Mouse (Mus musculus): ENCODE measurements around the gene Nhlrc1. TPM values are rescaled to one million over a fixed set of nuclear protein-coding genes. Genes with fewer than 3 reads are reported as not detected.

The Nhlrc1 gene
- polyA plus RNA-seq (2014; fragmentation: Nextera tagmentation; extraction: Ambion mirVana), result 15.3 and 20.7 TPM in 2 replicates

DNA sequence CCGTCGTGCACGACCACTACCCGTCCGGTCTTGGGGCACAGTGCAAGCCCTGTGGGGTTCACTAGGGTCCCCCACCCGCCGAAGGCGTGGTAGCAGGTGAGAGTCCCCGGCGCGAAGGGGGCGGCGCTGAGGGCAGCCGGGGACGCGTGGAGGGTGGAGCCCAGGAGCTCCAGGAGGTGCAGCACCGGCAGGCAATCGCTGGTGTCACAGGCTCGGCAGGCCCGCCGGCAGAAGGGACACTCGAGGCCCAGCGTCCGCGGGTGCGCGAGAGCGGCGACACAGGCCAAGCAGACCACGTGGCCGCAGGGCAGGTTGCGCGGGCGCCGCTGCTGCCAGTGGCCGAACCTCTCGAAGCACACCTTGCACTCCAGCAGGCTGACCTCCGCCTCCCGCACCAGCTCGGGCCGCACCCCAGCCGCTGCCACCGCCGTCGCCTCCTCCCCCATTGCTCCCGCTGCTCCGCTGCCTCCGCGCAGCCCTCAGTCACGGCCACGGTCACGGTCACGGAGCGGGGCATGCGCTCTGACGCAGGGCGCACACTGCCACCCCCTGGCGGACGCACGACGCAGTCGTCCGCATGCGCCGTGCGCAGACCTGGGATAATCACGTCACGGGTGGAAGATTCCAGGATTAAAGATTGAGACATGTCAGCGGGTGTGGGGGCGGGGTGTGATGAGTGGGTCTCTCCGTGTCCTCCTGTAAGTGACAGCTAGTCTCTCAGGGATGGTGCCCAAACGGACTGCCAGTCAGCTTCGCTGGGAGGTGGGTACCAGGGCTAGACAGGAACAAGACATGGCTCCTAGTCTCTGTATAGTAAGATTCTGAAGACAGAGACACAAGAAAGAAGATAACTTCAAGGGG lies at the start of gene Nhlrc1:
Nhlrc1 (minus strand) TSS at position 517 of the 861 bp plus-strand sequence.
- Histone ChIP-seq H3K36me3 (replicated peaks; ENCODE audit: control insufficient read depth, insufficient read depth) (no peaks in the 10 kb centered on the region), H3K4me3 (replicated peaks; ENCODE audit: low read length) (peak within 1 kb of the TSS; percentile 60), H3K4me2 (replicated peaks) (peak within 1 kb of the TSS; percentile 98), H3K9ac (peak within 1 kb of the TSS; percentile 59), H3K9me3 (ENCODE audit: control insufficient read depth, low read length) (peaks cover 23% of the 10 kb centered on the region), H3K27ac (no peak within 1 kb of the TSS), H3K4me1 (replicated peaks; ENCODE audit: control insufficient read depth, insufficient read depth, low read length) (0 out of 2 replicates have a peak, but pooled peaks cover 4% of the 10 kb centered on the region), H3K27me3 (ENCODE audit: control insufficient read depth, insufficient read depth, low read length) (no peaks in the 10 kb centered on the region)
- ATAC-seq (ENCODE audit: low FRiP score) (peak; percentile 86), DNase-seq (ENCODE audit: low spot score) (peak; percentile 82)
- 4% methylated on average over 71 of the region's 73 CpGs for WGBS

DNA sequence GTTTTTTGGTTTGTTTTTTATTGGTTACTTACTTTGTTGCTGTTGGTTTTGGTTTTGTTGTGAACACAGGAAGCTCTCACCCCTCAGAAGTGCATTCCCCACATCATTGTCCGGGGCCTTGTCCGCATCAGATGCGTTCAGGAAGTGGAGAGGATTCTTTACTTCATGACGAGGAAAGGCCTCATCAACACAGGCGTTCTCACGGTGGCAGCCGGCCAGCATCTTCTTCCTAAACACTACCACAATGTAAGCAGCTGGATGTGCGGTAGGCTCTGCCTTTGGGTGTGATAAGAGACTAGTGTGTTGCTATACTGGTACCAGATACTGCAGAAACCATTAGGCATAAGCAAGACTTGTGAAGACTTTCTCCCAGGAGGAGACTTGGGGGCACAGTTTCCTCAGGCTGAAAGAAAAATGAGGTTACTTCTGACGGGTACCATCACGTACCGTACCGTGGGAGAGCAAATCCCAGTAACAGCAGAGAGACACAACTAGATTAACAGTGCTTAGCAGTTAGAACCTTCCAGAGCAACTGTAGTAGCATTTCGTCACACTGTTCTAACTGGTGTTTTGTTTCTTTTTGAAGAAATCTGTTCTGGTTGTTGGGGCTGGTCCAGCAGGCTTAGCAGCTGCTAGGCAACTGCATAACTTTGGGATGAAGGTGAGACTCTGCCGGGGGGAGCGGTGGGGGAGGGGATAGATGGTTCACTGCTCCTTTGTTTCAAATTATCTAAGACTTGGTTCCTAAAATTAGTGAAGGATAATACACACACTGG lies 49.5 kb upstream of the Nhlrc1 start:
- H3K4me3 ChIP-seq (replicated peaks; ENCODE audit: low read length), result no peak overlapping the region
- WGBS, result 83% methylated on average over 15 of the region's 15 CpGs
- H3K27ac ChIP-seq, result no peak overlapping the region
- no peak overlapping the region for H3K4me2 ChIP-seq (replicated peaks)
- no peak overlapping the region for H3K9ac ChIP-seq
- no peaks in the 10 kb centered on the region for H3K9me3 ChIP-seq (ENCODE audit: control insufficient read depth, low read length)
- no peaks in the 10 kb centered on the region for H3K27me3 ChIP-seq (ENCODE audit: control insufficient read depth, insufficient read depth, low read length)
- H3K36me3 ChIP-seq (replicated peaks; ENCODE audit: control insufficient read depth, insufficient read depth), result peaks cover 93% of the 10 kb centered on the region
- DNase-seq (ENCODE audit: low spot score) (no peak), ATAC-seq (ENCODE audit: low FRiP score) (no peak)
- H3K4me1 ChIP-seq (replicated peaks; ENCODE audit: control insufficient read depth, insufficient read depth, low read length), result no peaks in the 10 kb centered on the region

GRCm38 (mm10) chr13:47062756-47063155 lies 48.1 kb upstream of the Nhlrc1 start:
- Histone ChIP-seq H3K9me3 (ENCODE audit: control insufficient read depth, low read length) (no peaks in the 10 kb centered on the region), H3K36me3 (replicated peaks; ENCODE audit: control insufficient read depth, insufficient read depth) (peaks cover 89% of the 10 kb centered on the region), H3K4me2 (replicated peaks) (no peak overlapping the region), H3K9ac (no peak overlapping the region), H3K4me3 (replicated peaks; ENCODE audit: low read length) (no peak overlapping the region), H3K4me1 (replicated peaks; ENCODE audit: control insufficient read depth, insufficient read depth, low read length) (no peaks in the 10 kb centered on the region), H3K27ac (no peak overlapping the region), H3K27me3 (ENCODE audit: control insufficient read depth, insufficient read depth, low read length) (no peaks in the 10 kb centered on the region)
- ATAC-seq (ENCODE audit: low FRiP score) (no peak), DNase-seq (ENCODE audit: low spot score) (no peak)
- 95% methylated on average over 17 of the region's 17 CpGs for WGBS

DNA sequence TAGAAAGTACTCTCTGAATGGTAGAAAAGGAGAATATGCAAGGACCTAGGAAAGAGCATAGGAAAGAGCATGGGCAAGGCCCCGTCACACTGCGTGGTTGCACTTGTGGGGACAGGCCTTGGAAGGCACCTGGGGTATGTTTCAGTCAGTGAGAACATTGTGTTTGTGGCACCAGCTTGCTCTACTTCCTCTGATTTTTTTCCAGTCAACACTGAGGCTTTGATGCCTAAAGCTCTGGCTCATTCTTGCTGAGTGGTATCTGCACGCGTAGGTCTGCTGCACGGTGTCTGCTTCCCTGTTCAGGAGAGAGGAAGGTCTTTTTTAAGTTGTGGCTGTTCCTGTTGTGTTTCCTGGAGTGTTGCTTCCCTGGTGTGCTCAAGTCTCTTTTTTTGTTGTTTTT lies 42.1 kb upstream of the Nhlrc1 start:
- no peak overlapping the region for H3K4me2 ChIP-seq (replicated peaks)
- no peak overlapping the region for H3K4me3 ChIP-seq (replicated peaks; ENCODE audit: low read length)
- no peak overlapping the region for H3K9ac ChIP-seq
- no peaks in the 10 kb centered on the region for H3K4me1 ChIP-seq (replicated peaks; ENCODE audit: control insufficient read depth, insufficient read depth, low read length)
- H3K36me3 ChIP-seq (replicated peaks; ENCODE audit: control insufficient read depth, insufficient read depth), result peaks cover 82% of the 10 kb centered on the region
- 96% methylated on average over 5 of the region's 5 CpGs for WGBS
- no peaks in the 10 kb centered on the region for H3K9me3 ChIP-seq (ENCODE audit: control insufficient read depth, low read length)
- no peak overlapping the region for H3K27ac ChIP-seq
- no peak for ATAC-seq (ENCODE audit: low FRiP score)
- H3K27me3 ChIP-seq (ENCODE audit: control insufficient read depth, insufficient read depth, low read length), result no peaks in the 10 kb centered on the region
- DNase-seq (ENCODE audit: low spot score), result no peak

DNA sequence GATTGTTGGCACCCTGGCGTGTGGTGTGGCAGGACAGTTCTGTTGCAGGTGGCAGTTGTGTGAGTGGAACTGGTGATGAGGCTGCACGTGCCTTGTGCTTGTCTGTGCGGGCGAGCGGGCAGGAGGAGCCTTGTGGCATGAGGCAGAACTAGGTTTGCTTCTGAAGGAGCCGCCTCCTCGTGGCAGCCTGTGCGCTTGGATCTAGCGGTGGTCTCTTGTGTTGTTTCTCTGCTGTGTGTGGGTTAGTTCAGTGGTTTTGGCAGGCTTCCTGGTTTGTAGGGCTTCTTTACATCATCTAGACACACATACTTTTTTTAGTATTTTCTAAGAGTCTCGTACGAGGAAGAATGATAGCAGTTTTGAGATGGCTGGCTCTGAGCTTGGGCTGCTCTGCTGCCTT lies 41.5 kb upstream of the Nhlrc1 start:
- Histone ChIP-seq H3K4me2 (replicated peaks) (no peak overlapping the region), H3K36me3 (replicated peaks; ENCODE audit: control insufficient read depth, insufficient read depth) (peaks cover 82% of the 10 kb centered on the region), H3K27ac (no peak overlapping the region), H3K27me3 (ENCODE audit: control insufficient read depth, insufficient read depth, low read length) (no peaks in the 10 kb centered on the region), H3K9ac (no peak overlapping the region), H3K9me3 (ENCODE audit: control insufficient read depth, low read length) (no peaks in the 10 kb centered on the region), H3K4me3 (replicated peaks; ENCODE audit: low read length) (no peak overlapping the region), H3K4me1 (replicated peaks; ENCODE audit: control insufficient read depth, insufficient read depth, low read length) (no peaks in the 10 kb centered on the region)
- 93% methylated on average over 11 of the region's 11 CpGs for WGBS
- DNase-seq (ENCODE audit: low spot score) (no peak), ATAC-seq (ENCODE audit: low FRiP score) (no peak)

DNA sequence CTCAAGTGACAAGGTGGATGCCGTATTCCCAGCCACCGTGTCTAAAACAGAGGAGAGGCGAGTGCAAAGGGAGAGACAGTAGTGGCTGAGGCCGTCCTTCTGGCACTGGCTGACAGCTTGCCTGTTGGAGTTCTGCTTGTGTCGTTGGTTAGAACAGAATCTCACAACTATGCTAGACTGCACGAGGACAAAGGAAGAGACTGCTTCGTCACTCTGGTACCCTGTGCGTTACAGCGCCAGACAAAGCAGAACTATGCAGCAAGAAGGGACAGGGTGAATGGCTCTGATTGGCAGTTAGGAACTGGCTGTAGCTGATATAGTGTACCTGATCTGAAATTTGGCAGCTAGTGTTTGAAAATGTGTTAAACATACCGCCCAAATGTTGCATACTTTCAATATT lies 39.3 kb upstream of the Nhlrc1 start:
- no peak for DNase-seq (ENCODE audit: low spot score)
- peaks cover 82% of the 10 kb centered on the region for H3K36me3 ChIP-seq (replicated peaks; ENCODE audit: control insufficient read depth, insufficient read depth)
- H3K4me2 ChIP-seq (replicated peaks), result no peak overlapping the region
- H3K4me1 ChIP-seq (replicated peaks; ENCODE audit: control insufficient read depth, insufficient read depth, low read length), result no peaks in the 10 kb centered on the region
- H3K27ac ChIP-seq, result no peak overlapping the region
- no peak overlapping the region for H3K9ac ChIP-seq
- ATAC-seq (ENCODE audit: low FRiP score), result no peak
- H3K27me3 ChIP-seq (ENCODE audit: control insufficient read depth, insufficient read depth, low read length), result no peaks in the 10 kb centered on the region
- H3K9me3 ChIP-seq (ENCODE audit: control insufficient read depth, low read length), result no peaks in the 10 kb centered on the region
- 30% methylated on average over 10 of the region's 10 CpGs for WGBS
- H3K4me3 ChIP-seq (replicated peaks; ENCODE audit: low read length), result no peak overlapping the region

DNA sequence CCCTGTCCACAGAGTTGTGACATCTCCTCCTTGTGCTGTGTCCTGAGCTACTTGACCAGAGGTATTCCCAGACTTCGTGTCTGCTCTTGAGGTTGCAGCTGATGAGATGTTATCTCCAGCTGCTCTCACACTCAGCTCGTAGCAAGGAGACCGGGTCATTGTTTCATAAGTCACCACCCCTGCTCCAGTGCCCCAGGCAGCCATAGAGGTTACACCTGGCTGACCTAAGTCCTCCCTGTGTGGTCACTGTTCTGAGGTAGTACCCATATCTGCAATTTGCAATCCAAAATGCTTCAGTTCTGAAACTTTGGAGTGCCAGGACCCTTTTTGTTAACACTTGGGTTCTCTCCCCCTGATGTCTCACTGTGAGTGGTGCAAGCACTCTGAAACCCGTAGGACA lies 35.4 kb upstream of the Nhlrc1 start:
- H3K27ac ChIP-seq, result no peak overlapping the region
- 91% methylated on average over 4 of the region's 4 CpGs for WGBS
- peaks cover 66% of the 10 kb centered on the region for H3K36me3 ChIP-seq (replicated peaks; ENCODE audit: control insufficient read depth, insufficient read depth)
- H3K4me1 ChIP-seq (replicated peaks; ENCODE audit: control insufficient read depth, insufficient read depth, low read length), result no peaks in the 10 kb centered on the region
- no peak overlapping the region for H3K9ac ChIP-seq
- DNase-seq (ENCODE audit: low spot score) (no peak), ATAC-seq (ENCODE audit: low FRiP score) (no peak)
- no peaks in the 10 kb centered on the region for H3K9me3 ChIP-seq (ENCODE audit: control insufficient read depth, low read length)
- no peaks in the 10 kb centered on the region for H3K27me3 ChIP-seq (ENCODE audit: control insufficient read depth, insufficient read depth, low read length)
- H3K4me2 ChIP-seq (replicated peaks), result no peak overlapping the region
- no peak overlapping the region for H3K4me3 ChIP-seq (replicated peaks; ENCODE audit: low read length)

DNA sequence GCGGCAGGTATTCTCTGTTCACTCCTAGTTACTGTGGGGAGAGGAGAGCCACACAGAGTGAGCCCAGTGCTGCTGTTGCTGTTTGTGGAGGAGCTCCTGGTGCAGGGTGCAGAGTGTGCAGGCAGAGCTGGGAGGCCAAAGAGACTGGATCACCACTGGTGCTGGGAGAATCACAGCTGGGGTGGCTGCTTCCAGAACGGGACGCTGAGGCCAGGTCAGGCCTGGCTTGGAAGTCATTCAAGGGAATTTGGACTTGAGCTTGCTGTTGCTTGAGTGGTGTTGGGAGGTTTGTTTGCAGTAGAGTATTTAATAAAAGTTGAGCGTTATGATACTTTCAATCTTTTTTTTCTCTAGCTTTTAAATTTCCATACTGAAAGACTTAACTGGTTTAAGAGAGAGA lies 33.3 kb upstream of the Nhlrc1 start:
- ATAC-seq (ENCODE audit: low FRiP score), result no peak
- H3K9ac ChIP-seq, result no peak overlapping the region
- H3K9me3 ChIP-seq (ENCODE audit: control insufficient read depth, low read length), result no peaks in the 10 kb centered on the region
- H3K27me3 ChIP-seq (ENCODE audit: control insufficient read depth, insufficient read depth, low read length), result no peaks in the 10 kb centered on the region
- H3K36me3 ChIP-seq (replicated peaks; ENCODE audit: control insufficient read depth, insufficient read depth), result peaks cover 45% of the 10 kb centered on the region
- DNase-seq (ENCODE audit: low spot score), result no peak
- no peak overlapping the region for H3K27ac ChIP-seq
- WGBS, result 97% methylated on average over 4 of the region's 4 CpGs
- peaks cover 9% of the 10 kb centered on the region; the same call in 1 of the 2 replicates for H3K4me1 ChIP-seq (replicated peaks; ENCODE audit: control insufficient read depth, insufficient read depth, low read length)
- H3K4me2 ChIP-seq (replicated peaks), result no peak overlapping the region
- no peak overlapping the region for H3K4me3 ChIP-seq (replicated peaks; ENCODE audit: low read length)

GRCm38 (mm10) chr13:47044617-47044947 lies 29.9 kb upstream of the Nhlrc1 start, which contains the start of gene Tpmt:
Gene Tpmt (minus strand): TSS chr13:47044737.
- DNase-seq (ENCODE audit: low spot score) (peak; percentile 24), ATAC-seq (ENCODE audit: low FRiP score) (no peak)
- WGBS, result 19% methylated on average over 10 of the region's 10 CpGs

More at GRCm38 (mm10) chr13:47044617-47044947, 29.9 kb upstream of the Nhlrc1 start, which contains the start of gene Tpmt:
- peaks cover 17% of the 10 kb centered on the region; the same call in 1 of the 2 replicates for H3K4me1 ChIP-seq (replicated peaks; ENCODE audit: control insufficient read depth, insufficient read depth, low read length)
- H3K36me3 ChIP-seq (replicated peaks; ENCODE audit: control insufficient read depth, insufficient read depth), result peaks cover 12% of the 10 kb centered on the region
- peak within 1 kb of the TSS; percentile 95 for H3K4me2 ChIP-seq (replicated peaks)
- no peaks in the 10 kb centered on the region for H3K9me3 ChIP-seq (ENCODE audit: control insufficient read depth, low read length)
- no peaks in the 10 kb centered on the region for H3K27me3 ChIP-seq (ENCODE audit: control insufficient read depth, insufficient read depth, low read length)
- H3K27ac ChIP-seq, result peak within 1 kb of the TSS; percentile 71
- H3K9ac ChIP-seq, result peak within 1 kb of the TSS; percentile 65
- H3K4me3 ChIP-seq (replicated peaks; ENCODE audit: low read length), result peak within 1 kb of the TSS; percentile 61
